Mouse (Mus musculus): ENCODE data around the gene Abcb1b. TPM values are rescaled to one million over a fixed set of nuclear protein-coding genes. Genes with fewer than 3 reads are reported as not detected.
A peak's percentile ranks its signal among the peaks of the same experiment; 100 is the strongest.

The Abcb1b gene
- polyA plus RNA-seq (2012; rRNA removed): 2.9 and 3.5 TPM in 2 replicates

GRCm38 (mm10) chr5:8797987-8798751, at the start of gene Abcb1b:
Gene Abcb1b, plus strand, starts transcription at chr5:8798147.
- Histone ChIP-seq H3K4me3 (ENCODE audit: insufficient read depth, low read length) (peak within 1 kb of the TSS; percentile 72), H3K4me1 (ENCODE audit: control insufficient read depth, insufficient read depth, low read length) (no peaks in the 10 kb centered on the region; the same call in 1 of the 2 replicates), H3K27ac (ENCODE audit: insufficient read depth, low read length) (peak within 1 kb of the TSS; percentile 3; the same call in 1 of the 2 replicates)
- TF ChIP-seq CTCF (IDR thresholded peaks at IDR 0.05; ENCODE audit: extremely low read depth, insufficient read depth, low read length) (no peak), POLR2A (IDR thresholded peaks at IDR 0.05; ENCODE audit: extremely low read depth, insufficient read depth, low read length) (peak; percentile 51)

GRCm38 (mm10) chr5:8772866-8773265, 25.1 kb upstream of the Abcb1b start:
- TF ChIP-seq POLR2A (IDR thresholded peaks at IDR 0.05; ENCODE audit: extremely low read depth, insufficient read depth, low read length) (no peak), CTCF (IDR thresholded peaks at IDR 0.05; ENCODE audit: extremely low read depth, insufficient read depth, low read length) (no peak)
- Histone ChIP-seq H3K4me3 (ENCODE audit: insufficient read depth, low read length) (no peak overlapping the region), H3K4me1 (ENCODE audit: control insufficient read depth, insufficient read depth, low read length) (no peaks in the 10 kb centered on the region), H3K27ac (ENCODE audit: insufficient read depth, low read length) (no peak overlapping the region)

- no peak for TF ChIP-seq CTCF (IDR thresholded peaks at IDR 0.05; ENCODE audit: extremely low read depth, insufficient read depth, low read length)
- Histone ChIP-seq H3K27ac (ENCODE audit: insufficient read depth, low read length) (no peak overlapping the region), H3K4me1 (ENCODE audit: control insufficient read depth, insufficient read depth, low read length) (no peaks in the 10 kb centered on the region), H3K4me3 (ENCODE audit: insufficient read depth, low read length) (no peak overlapping the region)
Measured at GRCm38 (mm10) chr5:8778311-8778710, 19.6 kb upstream of the Abcb1b start.

GRCm38 (mm10) chr5:8778751-8779150, 19.2 kb upstream of the Abcb1b start:
- Histone ChIP-seq H3K4me1 (ENCODE audit: control insufficient read depth, insufficient read depth, low read length) (no peaks in the 10 kb centered on the region), H3K4me3 (ENCODE audit: insufficient read depth, low read length) (no peak overlapping the region), H3K27ac (ENCODE audit: insufficient read depth, low read length) (no peak overlapping the region)
- TF ChIP-seq CTCF (IDR thresholded peaks at IDR 0.05; ENCODE audit: extremely low read depth, insufficient read depth, low read length) (no peak), POLR2A (IDR thresholded peaks at IDR 0.05; ENCODE audit: extremely low read depth, insufficient read depth, low read length) (no peak)

GRCm38 (mm10) chr5:8792281-8792680, 5.7 kb upstream of the Abcb1b start:
- H3K27ac ChIP-seq (ENCODE audit: insufficient read depth, low read length): no peak overlapping the region
- H3K4me1 ChIP-seq (ENCODE audit: control insufficient read depth, insufficient read depth, low read length): no peaks in the 10 kb centered on the region
- TF ChIP-seq POLR2A (IDR thresholded peaks at IDR 0.05; ENCODE audit: extremely low read depth, insufficient read depth, low read length) (no peak), CTCF (IDR thresholded peaks at IDR 0.05; ENCODE audit: extremely low read depth, insufficient read depth, low read length) (no peak)
- no peak overlapping the region for H3K4me3 ChIP-seq (ENCODE audit: insufficient read depth, low read length)

- no peak for TF ChIP-seq POLR2A (IDR thresholded peaks at IDR 0.05; ENCODE audit: extremely low read depth, insufficient read depth, low read length)
- no peak for TF ChIP-seq CTCF (IDR thresholded peaks at IDR 0.05; ENCODE audit: extremely low read depth, insufficient read depth, low read length)
- H3K4me1 ChIP-seq (ENCODE audit: control insufficient read depth, insufficient read depth, low read length): no peaks in the 10 kb centered on the region; the same call in 1 of the 2 replicates
- H3K4me3 ChIP-seq (ENCODE audit: insufficient read depth, low read length): peak overlapping the region; percentile 72
- no peak overlapping the region for H3K27ac ChIP-seq (ENCODE audit: insufficient read depth, low read length)
Measured at GRCm38 (mm10) chr5:8798752-8799115, 787 bp downstream of the Abcb1b start.

GRCm38 (mm10) chr5:8805742-8806141, 7.8 kb downstream of the Abcb1b start:
- no peak overlapping the region for H3K27ac ChIP-seq (ENCODE audit: insufficient read depth, low read length)
- no peaks in the 10 kb centered on the region for H3K4me1 ChIP-seq (ENCODE audit: control insufficient read depth, insufficient read depth, low read length)
- TF ChIP-seq CTCF (IDR thresholded peaks at IDR 0.05; ENCODE audit: extremely low read depth, insufficient read depth, low read length) (no peak), POLR2A (IDR thresholded peaks at IDR 0.05; ENCODE audit: extremely low read depth, insufficient read depth, low read length) (no peak)
- no peak overlapping the region for H3K4me3 ChIP-seq (ENCODE audit: insufficient read depth, low read length)

GRCm38 (mm10) chr5:8807137-8808004, 9.4 kb downstream of the Abcb1b start:
- H3K4me1 ChIP-seq (ENCODE audit: control insufficient read depth, insufficient read depth, low read length): no peaks in the 10 kb centered on the region
- TF ChIP-seq POLR2A (IDR thresholded peaks at IDR 0.05; ENCODE audit: extremely low read depth, insufficient read depth, low read length) (no peak), CTCF (IDR thresholded peaks at IDR 0.05; ENCODE audit: extremely low read depth, insufficient read depth, low read length) (no peak)
- no peak overlapping the region; the same call in 1 of the 2 replicates for H3K27ac ChIP-seq (ENCODE audit: insufficient read depth, low read length)
- no peak overlapping the region for H3K4me3 ChIP-seq (ENCODE audit: insufficient read depth, low read length)

- Histone ChIP-seq H3K4me3 (ENCODE audit: insufficient read depth, low read length) (no peak overlapping the region), H3K27ac (ENCODE audit: insufficient read depth, low read length) (no peak overlapping the region)
- no peak for TF ChIP-seq CTCF (IDR thresholded peaks at IDR 0.05; ENCODE audit: extremely low read depth, insufficient read depth, low read length)
- TF ChIP-seq POLR2A (IDR thresholded peaks at IDR 0.05; ENCODE audit: extremely low read depth, insufficient read depth, low read length): no peak
Measured at GRCm38 (mm10) chr5:8813872-8814271, 15.9 kb downstream of the Abcb1b start.

More at GRCm38 (mm10) chr5:8813872-8814271, 15.9 kb downstream of the Abcb1b start:
- H3K4me1 ChIP-seq (ENCODE audit: control insufficient read depth, insufficient read depth, low read length): no peaks in the 10 kb centered on the region
